Mouse (Mus musculus) myocyte (in vitro differentiated cells): ENCODE data around the gene Ern1.

Experiments
- CEBPB ChIP-seq: IDR thresholded peaks from 2 replicates; pipeline ENCODE4 v1.6.1; 2011; ENCODE audit warnings: mild to moderate bottlenecking, moderate library complexity; ENCODE audit not compliant: poor library complexity, insufficient read depth, severe bottlenecking
- E2F4 ChIP-seq: IDR thresholded peaks from one replicate; pipeline ENCODE4 v1.6.1; 2011; ENCODE audit warnings: mild to moderate bottlenecking, control low read depth, moderate library complexity; ENCODE audit not compliant: insufficient read depth
- MAX ChIP-seq: IDR thresholded peaks from one replicate; pipeline ENCODE4 v1.6.1; 2011; ENCODE audit warnings: low read depth, mild to moderate bottlenecking, control low read depth
- MYOD1 ChIP-seq, 3 experiments: IDR thresholded peaks; one replicate each; pipeline ENCODE4 v1.6.1; 2011; ENCODE audit warnings: control low read depth in 2 of 3, low read depth in 2 of 3, mild to moderate bottlenecking in 2 of 3, moderate library complexity in 1 of 3; ENCODE audit not compliant: insufficient read length in 2 of 3, control insufficient read depth in 1 of 3
- MYOG ChIP-seq, 3 experiments: IDR thresholded peaks; one replicate each; pipeline ENCODE4 v1.6.1; 2011; ENCODE audit warnings: control low read depth in 2 of 3, low read depth in 2 of 3, mild to moderate bottlenecking in 2 of 3; ENCODE audit not compliant: insufficient read length in 2 of 3, control insufficient read depth in 1 of 3, insufficient read depth in 1 of 3
- POLR2A ChIP-seq: IDR thresholded peaks from one replicate; pipeline ENCODE4 v1.6.1; 2011; ENCODE audit warnings: low read depth, mild to moderate bottlenecking, control low read depth, moderate library complexity; ENCODE audit not compliant: insufficient read length
- POLR2AphosphoS2 ChIP-seq: IDR thresholded peaks from one replicate; pipeline ENCODE4 v1.6.1; 2011; ENCODE audit warnings: low read depth, control low read depth; ENCODE audit not compliant: insufficient read length
- REST ChIP-seq: IDR thresholded peaks from one replicate; pipeline ENCODE4 v1.6.1; 2011; ENCODE audit warnings: mild to moderate bottlenecking, control low read depth, moderate library complexity; ENCODE audit not compliant: insufficient read depth, insufficient read length
- TCF12 ChIP-seq: IDR thresholded peaks from one replicate; pipeline ENCODE4 v1.6.1; 2011; ENCODE audit warnings: mild to moderate bottlenecking, control low read depth; ENCODE audit not compliant: poor library complexity, insufficient read depth, severe bottlenecking
- TCF3 ChIP-seq: IDR thresholded peaks from one replicate; pipeline ENCODE4 v1.6.1; 2011; ENCODE audit warnings: low read depth, control low read depth; ENCODE audit not compliant: insufficient read length
- USF1 ChIP-seq: IDR thresholded peaks from one replicate; pipeline ENCODE4 v1.6.1; 2011; ENCODE audit warnings: low read depth, mild to moderate bottlenecking, control low read depth, moderate library complexity

- peak; percentile 49 for TF ChIP-seq POLR2A
- TF ChIP-seq TCF3: no peak
- TF ChIP-seq TCF12: no peak
- TF ChIP-seq MAX: no peak
- TF ChIP-seq E2F4: no peak
- no peak for TF ChIP-seq CEBPB
- no peak for TF ChIP-seq USF1
- TF ChIP-seq REST: no peak
- TF ChIP-seq POLR2AphosphoS2: peak; percentile 93
- no peak for TF ChIP-seq MYOG (IDR thresholded peaks at IDR 0.05; ENCODE audit: control insufficient read depth in 1 of 3, insufficient read depth in 1 of 3, insufficient read length in 2 of 3, low read depth in 2 of 3)
- TF ChIP-seq MYOD1 (IDR thresholded peaks at IDR 0.05; ENCODE audit: control insufficient read depth in 1 of 3, insufficient read length in 2 of 3, low read depth in 2 of 3): no peak
Measured at GRCm38 (mm10) chr11:106501308-106502158, 13.9 kb upstream of the Ern1 start.
